Mouse (Mus musculus) liver, embryonic 12.5 days (tissue): ENCODE data around the gene Esrrg. TPM values are rescaled to one million over a fixed set of nuclear protein-coding genes. Genes with fewer than 3 reads are reported as not detected.

Experiments used
- ATAC-seq: fragments of 200-750 bp; cut with Nextera tagmentation; 2 replicates; pipeline ENCODE4 v1.8.0; 2017; ENCODE audit warnings: moderate number of reproducible peaks, mild to moderate bottlenecking, moderate library complexity
- H3K27ac ChIP-seq: fragments of 300-500 bp; sonication (generic); 2 replicates; pipeline ENCODE4 v1.5.1; 2016; ENCODE audit warnings: mild to moderate bottlenecking
- H3K27me3 ChIP-seq: fragments of 300-500 bp; sonication (generic); replicated peaks from 2 replicates; pipeline ENCODE4 v1.6.1; 2016; ENCODE audit warnings: mild to moderate bottlenecking, moderate library complexity
- H3K36me3 ChIP-seq: fragments of 300-500 bp; sonication (generic); 2 replicates; pipeline ENCODE4 v1.6.1; 2016; ENCODE audit warnings: mild to moderate bottlenecking, moderate library complexity
- H3K4me1 ChIP-seq: fragments of 300-500 bp; sonication (generic); 2 replicates; pipeline ENCODE4 v1.6.1; 2016
- H3K4me2 ChIP-seq: fragments of 300-500 bp; sonication (generic); 2 replicates; pipeline ENCODE4 v1.6.1; 2016; ENCODE audit warnings: mild to moderate bottlenecking, moderate library complexity
- H3K4me3 ChIP-seq: fragments of 300-500 bp; sonication (generic); 2 replicates; pipeline ENCODE4 v1.5.1; 2016; ENCODE audit warnings: mild to moderate bottlenecking, moderate library complexity
- H3K9ac ChIP-seq: fragments of 300-500 bp; sonication (generic); 2 replicates; pipeline ENCODE4 v1.6.1; 2016; ENCODE audit warnings: mild to moderate bottlenecking, moderate library complexity
- H3K9me3 ChIP-seq: fragments of 300-500 bp; sonication (generic); replicated peaks from 2 replicates; pipeline ENCODE4 v1.6.1; 2016; ENCODE audit warnings: mild to moderate bottlenecking, moderate library complexity
- WGBS: fragments of 180-500 bp; shearing (Covaris S2); methylation state at CpG from one replicate; pipeline ENCODE4 v1.1.7; 2016; ENCODE audit not compliant: insufficient replicate concordance; 5-methylcytosine and 5-hydroxymethylcytosine counted together
- polyA plus RNA-seq: library from polyadenylated mRNA; unstranded; fragments of >200 nt; fragmentation: Nextera tagmentation; extraction: Ambion mirVana; gene quantifications from 2 replicates; pipeline ENCODE4 v1.2.1, GENCODE M21; 2016

The Esrrg gene
- polyA plus RNA-seq, 1 experiment from 2014 or later: 0.25 TPM

GRCm38 (mm10) chr1:187794240-187794930 lies 185.8 kb downstream of the Esrrg start:
- Histone ChIP-seq H3K4me2 (no peak overlapping the region), H3K9ac (no peak overlapping the region), H3K36me3 (no peaks in the 10 kb centered on the region), H3K9me3 (no peaks in the 10 kb centered on the region), H3K27me3 (no peaks in the 10 kb centered on the region), H3K4me1 (no peaks in the 10 kb centered on the region), H3K27ac (no peak overlapping the region), H3K4me3 (no peak overlapping the region)
- 62% methylated on average over 5 of the region's 5 CpGs for WGBS
- no peak for ATAC-seq

DNA sequence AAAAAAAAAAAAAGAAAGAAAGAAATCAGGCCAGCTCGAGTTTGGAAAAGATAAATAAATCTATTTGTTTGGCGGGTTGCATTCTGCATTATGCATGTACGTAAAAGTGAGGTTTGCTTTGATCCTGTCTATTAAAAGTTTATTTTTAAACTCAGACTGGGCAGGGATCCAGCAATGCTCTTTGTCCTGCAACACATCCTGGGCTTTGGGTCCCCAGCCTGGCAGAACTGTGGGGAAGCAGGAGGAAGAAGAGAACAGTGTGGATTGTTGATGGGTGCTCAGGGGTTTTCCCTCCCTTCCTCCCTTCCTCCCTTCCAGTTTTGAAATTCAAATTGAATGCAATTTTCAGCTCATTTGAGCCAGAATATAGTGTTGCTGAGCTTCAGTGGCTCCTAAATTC lies 187.0 kb downstream of the Esrrg start:
- WGBS: 65% methylated on average over 3 of the region's 3 CpGs
- ATAC-seq: no peak
- no peaks in the 10 kb centered on the region for H3K27me3 ChIP-seq
- H3K9me3 ChIP-seq: no peaks in the 10 kb centered on the region
- no peak overlapping the region for H3K4me2 ChIP-seq
- H3K4me1 ChIP-seq: no peaks in the 10 kb centered on the region
- H3K27ac ChIP-seq: no peak overlapping the region
- no peak overlapping the region for H3K4me3 ChIP-seq
- H3K36me3 ChIP-seq: no peaks in the 10 kb centered on the region
- H3K9ac ChIP-seq: no peak overlapping the region

DNA sequence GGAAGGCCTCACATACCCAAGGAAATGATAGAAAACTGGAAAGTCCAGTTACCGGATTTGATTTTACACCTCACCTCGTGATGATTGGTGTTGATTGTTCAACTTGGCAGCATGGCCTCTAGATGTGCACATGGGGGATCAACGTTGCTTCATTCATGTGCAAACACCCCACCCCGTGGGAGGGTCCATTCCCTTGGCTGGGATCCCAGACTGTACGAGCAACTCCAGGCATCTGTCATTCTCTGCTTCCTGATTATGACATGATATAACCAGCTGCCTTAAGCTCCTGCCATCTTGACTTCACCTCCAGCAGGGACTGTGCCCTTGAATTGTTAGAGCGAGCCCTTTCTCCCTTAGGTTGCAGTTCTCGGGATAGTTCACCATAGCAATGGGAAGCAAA lies 190.7 kb downstream of the Esrrg start:
- Histone ChIP-seq H3K4me1 (no peaks in the 10 kb centered on the region), H3K9me3 (no peaks in the 10 kb centered on the region), H3K36me3 (no peaks in the 10 kb centered on the region), H3K4me2 (no peak overlapping the region), H3K4me3 (no peak overlapping the region), H3K9ac (no peak overlapping the region), H3K27me3 (no peaks in the 10 kb centered on the region), H3K27ac (no peak overlapping the region)
- ATAC-seq: no peak
- WGBS: 66% methylated on average over 7 of the region's 7 CpGs

DNA sequence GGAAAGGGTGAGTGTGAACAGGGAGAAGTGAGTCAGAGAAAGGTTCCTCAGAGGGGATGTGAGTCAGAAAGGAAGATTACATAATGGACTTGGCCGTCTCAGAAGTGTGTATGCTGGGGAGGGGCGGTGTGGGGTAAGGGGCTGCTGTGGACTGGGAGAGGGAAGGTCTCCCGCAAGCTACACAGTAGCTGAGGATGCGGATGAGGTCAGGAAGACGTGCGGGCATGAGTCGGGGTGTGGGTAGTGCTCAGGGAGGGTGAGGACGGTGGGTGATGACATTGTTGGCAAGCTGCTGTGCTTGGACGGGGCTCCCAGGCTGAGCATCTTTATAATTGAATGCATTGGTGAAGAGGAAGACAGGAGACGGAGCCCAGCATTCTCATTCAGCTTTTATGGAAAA lies 192.2 kb downstream of the Esrrg start:
- Histone ChIP-seq H3K4me2 (no peak overlapping the region), H3K27ac (no peak overlapping the region), H3K27me3 (no peaks in the 10 kb centered on the region), H3K9ac (no peak overlapping the region), H3K36me3 (no peaks in the 10 kb centered on the region), H3K4me1 (no peaks in the 10 kb centered on the region), H3K4me3 (no peak overlapping the region), H3K9me3 (no peaks in the 10 kb centered on the region)
- 70% methylated on average over 10 of the region's 10 CpGs for WGBS
- no peak for ATAC-seq

DNA sequence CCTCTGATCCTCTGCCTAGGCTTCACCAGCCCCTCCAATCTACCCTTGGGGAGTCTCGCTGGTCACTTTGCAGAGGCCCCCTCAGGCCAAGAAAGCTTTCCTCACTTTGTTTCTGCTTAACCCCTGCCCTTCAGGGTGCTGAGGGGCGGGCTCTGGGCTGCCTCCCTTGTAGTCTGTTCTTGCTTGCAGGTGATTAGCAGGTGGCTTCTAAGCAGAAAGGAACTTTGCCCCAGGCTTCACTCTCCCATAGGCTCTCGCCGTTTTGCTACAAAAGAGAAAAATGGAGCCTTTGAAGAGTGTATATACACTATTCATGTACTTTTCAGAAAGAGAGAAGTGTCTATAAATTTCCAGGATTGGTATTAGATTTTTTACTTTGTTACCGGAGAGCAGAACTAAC lies 195.0 kb downstream of the Esrrg start:
- no peak for ATAC-seq
- WGBS: 42% methylated on average over 5 of the region's 5 CpGs
- Histone ChIP-seq H3K4me3 (no peak overlapping the region), H3K4me2 (no peak overlapping the region), H3K4me1 (no peaks in the 10 kb centered on the region), H3K9ac (no peak overlapping the region), H3K27me3 (no peaks in the 10 kb centered on the region), H3K27ac (no peak overlapping the region), H3K9me3 (no peaks in the 10 kb centered on the region), H3K36me3 (no peaks in the 10 kb centered on the region)

DNA sequence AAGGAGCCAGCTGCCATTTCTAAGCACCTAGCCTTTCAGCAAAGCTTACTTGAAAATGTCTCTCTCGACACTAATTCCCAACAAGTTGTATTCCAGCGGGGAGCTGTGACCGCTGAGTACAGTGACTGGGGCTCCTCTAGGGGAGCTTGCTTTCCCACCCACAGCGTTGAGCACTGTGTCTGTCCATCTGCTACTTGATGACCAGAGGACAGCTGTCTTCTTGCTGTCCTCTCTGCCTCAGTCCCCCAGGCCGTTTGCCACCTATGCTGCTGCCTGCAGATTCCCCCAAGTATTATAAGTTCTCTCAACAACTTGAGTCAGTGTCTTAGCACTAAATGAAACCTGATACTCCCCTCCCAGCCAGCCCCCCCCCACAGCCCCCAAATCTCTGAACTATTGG lies 195.4 kb downstream of the Esrrg start:
- H3K27me3 ChIP-seq: no peaks in the 10 kb centered on the region
- H3K4me3 ChIP-seq: no peak overlapping the region
- H3K4me2 ChIP-seq: no peak overlapping the region
- no peak for ATAC-seq
- no peak overlapping the region for H3K27ac ChIP-seq
- no peaks in the 10 kb centered on the region for H3K4me1 ChIP-seq
- WGBS: 20% methylated on average over 5 of the region's 5 CpGs
- H3K9me3 ChIP-seq: no peaks in the 10 kb centered on the region
- H3K9ac ChIP-seq: no peak overlapping the region
- H3K36me3 ChIP-seq: no peaks in the 10 kb centered on the region

DNA sequence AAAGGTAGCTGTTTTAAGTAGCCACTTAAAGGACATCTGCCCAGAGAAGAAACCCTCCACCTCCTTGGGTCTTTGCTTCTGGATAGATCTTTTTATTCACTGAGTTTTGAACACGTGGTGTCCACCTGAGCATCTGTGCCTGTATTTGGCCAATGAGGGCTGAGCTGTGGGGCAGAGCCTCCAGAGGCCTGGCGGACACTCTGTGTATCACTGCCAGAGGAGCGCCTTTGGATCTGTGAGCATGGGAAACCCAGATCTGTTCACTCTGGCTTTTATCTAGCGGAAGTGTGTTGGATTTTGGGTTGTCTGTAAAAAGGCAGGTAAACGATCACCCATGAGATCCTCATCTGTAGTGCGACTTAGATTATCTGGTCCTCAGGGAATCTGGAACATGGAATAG lies 196.4 kb downstream of the Esrrg start:
- no peak overlapping the region for H3K9ac ChIP-seq
- no peak overlapping the region for H3K4me2 ChIP-seq
- H3K4me3 ChIP-seq: no peak overlapping the region
- no peaks in the 10 kb centered on the region for H3K4me1 ChIP-seq
- H3K36me3 ChIP-seq: no peaks in the 10 kb centered on the region
- 64% methylated on average over 6 of the region's 6 CpGs for WGBS
- H3K9me3 ChIP-seq: no peaks in the 10 kb centered on the region
- no peak for ATAC-seq
- no peak overlapping the region for H3K27ac ChIP-seq
- no peaks in the 10 kb centered on the region for H3K27me3 ChIP-seq

DNA sequence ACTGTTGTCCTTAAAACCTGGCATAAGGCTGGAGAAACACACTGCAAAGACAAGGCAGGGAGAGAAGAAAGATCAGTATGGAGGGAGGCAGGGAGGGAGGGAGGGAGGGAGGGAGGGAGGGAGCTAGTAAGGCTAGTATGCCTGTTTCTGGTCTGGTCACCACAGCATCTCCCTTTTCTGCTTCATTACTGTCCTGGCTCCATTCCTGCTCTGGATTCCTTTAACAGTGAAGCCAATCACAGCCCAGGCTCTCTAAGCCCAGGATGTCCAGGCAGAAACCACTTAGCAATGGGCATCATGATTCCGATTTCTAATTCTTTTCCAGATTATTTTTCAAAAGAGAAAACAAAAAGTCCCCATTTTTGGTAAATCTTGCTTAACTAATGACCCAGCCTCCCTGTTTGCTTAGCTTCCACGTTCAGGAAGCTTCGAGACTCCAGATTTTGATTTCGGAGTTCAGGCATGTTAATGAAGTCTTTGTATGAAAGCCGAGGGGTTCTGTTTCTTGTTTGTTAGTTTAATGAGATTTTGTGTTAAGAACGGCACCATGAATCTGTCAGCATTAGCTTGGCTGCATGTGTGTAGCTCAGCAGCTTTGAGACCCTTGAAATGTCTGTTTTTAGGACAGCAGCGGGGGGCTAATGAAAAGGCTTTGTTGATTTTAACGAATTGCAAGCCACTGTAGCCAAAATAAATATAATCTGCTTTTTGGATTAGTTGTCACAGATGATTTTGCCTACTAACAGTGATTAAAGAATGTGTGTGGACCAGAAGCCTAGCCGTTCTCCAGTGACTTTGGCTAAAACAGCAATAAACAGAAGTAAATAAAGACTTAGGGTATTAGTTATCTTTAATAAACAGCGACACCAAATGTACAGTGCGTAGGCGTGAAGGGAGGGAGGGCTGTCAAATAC lies 199.1 kb downstream of the Esrrg start:
- 58% methylated on average over 12 of the region's 12 CpGs for WGBS
- H3K9me3 ChIP-seq: no peaks in the 10 kb centered on the region

GRCm38 (mm10) chr1:187808391-187808922 lies 199.9 kb downstream of the Esrrg start:
- Histone ChIP-seq H3K9me3 (no peaks in the 10 kb centered on the region), H3K4me2 (no peak overlapping the region), H3K4me3 (no peak overlapping the region), H3K9ac (no peak overlapping the region), H3K36me3 (no peaks in the 10 kb centered on the region), H3K27ac (no peak overlapping the region), H3K4me1 (no peaks in the 10 kb centered on the region), H3K27me3 (no peaks in the 10 kb centered on the region)
- WGBS: 71% methylated on average over 5 of the region's 5 CpGs
- no peak for ATAC-seq

More for the DNA sequence above, 199.1 kb downstream of the Esrrg start:
- Histone ChIP-seq H3K27ac (no peak overlapping the region), H3K4me2 (no peak overlapping the region), H3K9ac (no peak overlapping the region), H3K27me3 (no peaks in the 10 kb centered on the region), H3K4me3 (no peak overlapping the region), H3K36me3 (no peaks in the 10 kb centered on the region), H3K4me1 (no peaks in the 10 kb centered on the region)
- ATAC-seq: no peak

DNA sequence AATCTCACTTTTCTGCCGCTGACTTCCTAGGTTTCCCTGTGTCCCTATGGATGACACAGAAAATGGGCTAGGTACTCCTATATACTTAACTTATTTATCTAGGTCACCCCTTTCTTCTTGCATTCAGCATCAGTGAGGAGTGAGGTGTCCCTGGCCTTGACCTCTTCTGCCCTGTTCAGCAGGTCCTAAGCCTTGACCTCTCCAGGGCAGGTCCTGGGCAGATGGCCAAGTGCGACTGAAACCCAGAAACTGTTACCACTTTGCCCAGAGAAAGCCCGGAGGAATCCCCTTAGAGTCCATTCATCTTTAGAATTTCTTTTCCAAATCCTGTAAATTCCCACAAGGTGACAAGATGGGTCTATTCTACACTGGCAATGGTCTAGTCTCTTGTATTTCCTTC lies 201.0 kb downstream of the Esrrg start:
- no peak overlapping the region for H3K4me3 ChIP-seq
- H3K27me3 ChIP-seq: no peaks in the 10 kb centered on the region
- H3K9me3 ChIP-seq: no peaks in the 10 kb centered on the region
- no peaks in the 10 kb centered on the region for H3K36me3 ChIP-seq
- no peak overlapping the region for H3K9ac ChIP-seq
- no peak overlapping the region for H3K4me2 ChIP-seq
- no peak for ATAC-seq
- H3K4me1 ChIP-seq: no peaks in the 10 kb centered on the region
- WGBS: 74% methylated on average over 3 of the region's 3 CpGs
- H3K27ac ChIP-seq: no peak overlapping the region

DNA sequence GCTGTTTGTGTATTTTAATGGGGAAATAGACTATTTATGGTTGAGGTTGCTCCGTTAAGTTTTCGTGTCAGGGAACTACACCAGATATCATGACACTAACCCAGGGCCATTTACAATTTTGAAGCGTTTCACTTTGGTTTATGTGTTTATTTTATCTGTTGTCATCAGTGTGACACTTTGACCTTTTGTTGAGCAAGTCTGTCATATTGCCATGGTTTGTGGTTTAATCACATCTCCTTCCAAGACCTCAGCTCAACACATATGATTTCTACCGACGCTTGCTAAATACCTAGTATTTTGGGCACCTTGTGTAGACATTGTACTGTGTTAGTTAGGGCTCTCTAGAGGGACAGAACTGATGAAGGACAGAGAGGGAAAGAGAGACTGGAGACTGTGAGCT lies 210.8 kb downstream of the Esrrg start:
- Histone ChIP-seq H3K4me3 (no peak overlapping the region), H3K4me2 (no peak overlapping the region), H3K9me3 (no peaks in the 10 kb centered on the region), H3K9ac (no peak overlapping the region), H3K4me1 (no peaks in the 10 kb centered on the region), H3K27me3 (no peaks in the 10 kb centered on the region), H3K36me3 (no peaks in the 10 kb centered on the region), H3K27ac (no peak overlapping the region)
- WGBS: 69% methylated on average over 5 of the region's 5 CpGs
- no peak for ATAC-seq

- H3K27me3 ChIP-seq: no peaks in the 10 kb centered on the region
- ATAC-seq: no peak
- no peak overlapping the region for H3K9ac ChIP-seq
- H3K36me3 ChIP-seq: no peaks in the 10 kb centered on the region
- 66% methylated on average over 13 of the region's 13 CpGs for WGBS
- no peak overlapping the region for H3K27ac ChIP-seq
- H3K9me3 ChIP-seq: no peaks in the 10 kb centered on the region
- no peaks in the 10 kb centered on the region for H3K4me1 ChIP-seq
- H3K4me3 ChIP-seq: no peak overlapping the region
- no peak overlapping the region for H3K4me2 ChIP-seq
These were observed 212.8 kb downstream of the Esrrg start for GRCm38 (mm10) chr1:187821368-187821811.
